Mouse (Mus musculus) cortical plate, adult 2 months (tissue): ENCODE data around the gene Stim2.

Experiments
- CTCF ChIP-seq: fragments of 200-500 bp; IDR thresholded peaks from 2 replicates; pipeline ENCODE4 v1.5.1; 2011; ENCODE audit warnings: mild to moderate bottlenecking, control low read depth, low read length; ENCODE audit not compliant: insufficient read depth; ENCODE audit errors: extremely low read depth
- POLR2A ChIP-seq: fragments of 200-500 bp; IDR thresholded peaks from 2 replicates; pipeline ENCODE4 v1.6.1; 2011; ENCODE audit warnings: mild to moderate bottlenecking, low read length, control low read depth; ENCODE audit not compliant: insufficient read depth; ENCODE audit errors: extremely low read depth

DNA sequence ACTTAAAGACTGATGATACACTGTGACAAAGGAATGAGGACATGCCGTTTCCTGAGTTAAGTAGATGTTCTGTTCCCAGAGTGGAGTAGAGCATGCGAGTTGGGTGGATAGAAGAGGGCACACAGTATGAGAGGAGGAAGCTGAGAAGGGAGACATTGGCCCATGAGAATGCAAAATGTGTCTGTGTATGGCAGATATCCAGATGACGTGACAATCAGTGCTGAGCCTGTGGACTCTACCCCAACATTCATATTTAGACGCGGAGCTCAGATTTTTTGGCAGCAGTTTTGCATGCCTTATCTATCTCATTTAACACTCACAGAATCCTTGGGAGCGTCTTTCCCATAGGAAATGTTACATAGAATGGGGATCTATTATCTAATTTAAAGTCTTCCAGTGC, 9.3 kb downstream of the Stim2 start:
- TF ChIP-seq CTCF: no peak
- TF ChIP-seq POLR2A: no peak
